Mouse (Mus musculus): ENCODE results near the gene Clasp1. TPM values are rescaled to one million over a fixed set of nuclear protein-coding genes. Genes with fewer than 3 reads are reported as not detected.

The Clasp1 gene
- polyA plus RNA-seq, 1 experiment from 2014 or later: 134 TPM

DNA sequence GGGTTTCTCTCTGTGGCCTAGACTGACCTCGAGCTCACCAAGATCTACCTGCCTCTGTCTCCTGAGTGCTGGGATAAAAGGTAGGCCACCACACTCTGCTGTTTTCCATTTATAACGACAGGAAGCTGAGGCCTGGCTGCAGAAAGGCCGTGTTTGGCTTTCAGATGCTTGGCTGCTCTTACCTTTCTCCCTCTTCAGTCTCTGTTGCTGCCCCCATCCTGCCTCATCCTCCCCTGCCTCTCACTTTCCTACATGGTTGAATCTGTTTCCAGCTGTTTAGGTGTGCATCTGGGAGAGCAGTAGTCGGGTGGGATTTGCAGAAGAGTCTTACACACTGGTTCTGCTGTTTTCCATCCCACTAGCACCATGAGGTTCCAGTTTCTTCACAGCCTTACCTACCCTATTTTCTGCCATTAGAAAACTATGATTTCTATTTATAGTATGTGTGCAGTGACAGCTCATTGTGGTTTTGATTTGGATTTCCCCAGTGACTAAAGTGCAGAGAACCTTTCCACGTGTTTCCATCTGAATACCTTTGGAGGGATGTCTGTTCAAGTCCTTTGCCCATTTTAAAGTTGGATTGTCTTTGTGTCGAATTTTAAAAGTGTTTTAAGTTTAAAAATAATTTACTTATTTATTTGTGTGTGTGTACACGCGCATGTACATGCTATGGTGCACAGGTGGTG lies 10.9 kb downstream of the Clasp1 start:
- H3K36me3 ChIP-seq (ENCODE audit: control insufficient read depth, insufficient read depth, low read length): no peaks in the 10 kb centered on the region
- H3K9me3 ChIP-seq (ENCODE audit: control insufficient read depth, low read length): no peaks in the 10 kb centered on the region
- H3K27ac ChIP-seq (ENCODE audit: low read depth, low read length): no peak overlapping the region
- no peak for DNase-seq (ENCODE audit: low spot score)
- H3K4me2 ChIP-seq (replicated peaks; ENCODE audit: low read depth, low read length): no peak overlapping the region
- no peak overlapping the region for H3K4me3 ChIP-seq (ENCODE audit: low read depth, low read length)
- H3K27me3 ChIP-seq (ENCODE audit: control insufficient read depth, insufficient read depth, low read length): no peaks in the 10 kb centered on the region
- WGBS: 91% methylated on average over 8 of the region's 8 CpGs
- no peak for ATAC-seq (ENCODE audit: low FRiP score)
- no peak overlapping the region for H3K9ac ChIP-seq (ENCODE audit: low read depth, low read length)
- no peaks in the 10 kb centered on the region for H3K4me1 ChIP-seq (replicated peaks; ENCODE audit: control insufficient read depth, insufficient read depth, low read length)

DNA sequence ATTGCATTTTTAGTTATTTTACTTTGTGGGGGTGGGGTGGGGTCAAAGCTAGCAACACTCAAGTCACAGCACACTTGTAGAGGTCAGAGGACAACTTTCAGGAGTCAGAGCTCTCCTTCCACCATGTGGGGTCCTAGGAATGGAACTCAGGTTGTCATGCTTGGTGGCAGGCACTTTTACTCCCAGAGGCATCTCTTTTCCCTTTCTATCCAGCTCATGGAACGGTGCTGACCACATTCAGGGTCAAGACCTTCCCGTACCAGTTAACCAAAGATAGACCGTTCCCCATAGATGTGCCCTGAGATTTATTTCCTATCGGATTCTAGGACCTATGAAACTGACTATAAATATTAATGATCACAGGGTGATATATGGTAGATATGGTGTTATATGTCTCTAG lies 13.1 kb downstream of the Clasp1 start:
- Histone ChIP-seq H3K36me3 (ENCODE audit: control insufficient read depth, insufficient read depth, low read length) (no peaks in the 10 kb centered on the region), H3K27me3 (ENCODE audit: control insufficient read depth, insufficient read depth, low read length) (no peaks in the 10 kb centered on the region), H3K4me2 (replicated peaks; ENCODE audit: low read depth, low read length) (no peak overlapping the region), H3K4me1 (replicated peaks; ENCODE audit: control insufficient read depth, insufficient read depth, low read length) (no peaks in the 10 kb centered on the region), H3K27ac (ENCODE audit: low read depth, low read length) (no peak overlapping the region), H3K9me3 (ENCODE audit: control insufficient read depth, low read length) (no peaks in the 10 kb centered on the region), H3K9ac (ENCODE audit: low read depth, low read length) (no peak overlapping the region), H3K4me3 (ENCODE audit: low read depth, low read length) (no peak overlapping the region)
- DNase-seq (ENCODE audit: low spot score) (no peak), ATAC-seq (ENCODE audit: low FRiP score) (no peak)
- WGBS: 83% methylated on average over 4 of the region's 4 CpGs

DNA sequence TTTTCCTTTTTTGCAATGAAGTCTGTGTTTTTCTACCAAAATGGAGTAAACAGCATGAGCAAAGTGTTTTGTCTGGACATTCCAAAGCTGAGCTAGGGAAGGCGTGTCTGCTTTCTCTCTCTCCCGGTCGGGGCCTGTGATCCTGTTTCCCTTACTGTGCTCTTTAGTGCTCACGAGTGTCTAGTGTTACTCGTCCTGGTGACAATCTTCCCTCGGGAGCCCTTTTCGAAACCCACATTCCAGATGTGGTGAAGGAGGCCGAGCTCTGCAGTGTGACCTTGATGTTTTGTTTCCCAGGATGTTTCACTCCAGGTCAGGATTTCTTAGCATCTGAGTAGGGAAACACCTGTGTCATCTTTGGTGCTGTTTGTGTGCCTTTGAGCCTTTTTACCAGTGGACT lies 13.7 kb downstream of the Clasp1 start:
- Histone ChIP-seq H3K9ac (ENCODE audit: low read depth, low read length) (no peak overlapping the region), H3K36me3 (ENCODE audit: control insufficient read depth, insufficient read depth, low read length) (no peaks in the 10 kb centered on the region), H3K27ac (ENCODE audit: low read depth, low read length) (no peak overlapping the region), H3K9me3 (ENCODE audit: control insufficient read depth, low read length) (no peaks in the 10 kb centered on the region), H3K4me2 (replicated peaks; ENCODE audit: low read depth, low read length) (no peak overlapping the region), H3K4me3 (ENCODE audit: low read depth, low read length) (no peak overlapping the region), H3K27me3 (ENCODE audit: control insufficient read depth, insufficient read depth, low read length) (no peaks in the 10 kb centered on the region), H3K4me1 (replicated peaks; ENCODE audit: control insufficient read depth, insufficient read depth, low read length) (no peaks in the 10 kb centered on the region)
- 66% methylated on average over 8 of the region's 8 CpGs for WGBS
- no peak for ATAC-seq (ENCODE audit: low FRiP score)
- no peak for DNase-seq (ENCODE audit: low spot score)

DNA sequence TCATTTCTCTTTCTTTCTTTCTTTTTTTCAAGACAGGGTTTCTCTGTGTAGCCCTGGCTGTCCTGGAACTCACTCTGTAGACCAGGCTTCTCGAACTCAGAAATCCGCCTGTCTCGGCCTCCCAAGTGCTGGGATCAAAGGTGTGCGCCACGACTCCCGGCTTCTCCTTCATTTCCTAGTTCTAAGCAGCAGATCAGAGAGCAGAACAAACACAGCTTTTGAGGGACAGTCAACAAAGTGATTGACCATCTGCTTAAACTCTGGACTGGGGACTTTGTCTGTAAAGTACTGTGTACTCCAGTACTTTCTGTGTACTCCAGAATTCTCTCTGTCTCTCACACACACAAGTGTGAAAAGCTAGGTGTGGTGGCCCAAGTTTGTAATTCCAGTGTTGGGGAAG lies 14.1 kb downstream of the Clasp1 start:
- ATAC-seq (ENCODE audit: low FRiP score) (no peak), DNase-seq (ENCODE audit: low spot score) (no peak)
- H3K36me3 ChIP-seq (ENCODE audit: control insufficient read depth, insufficient read depth, low read length): no peaks in the 10 kb centered on the region
- no peak overlapping the region for H3K9ac ChIP-seq (ENCODE audit: low read depth, low read length)
- no peaks in the 10 kb centered on the region for H3K9me3 ChIP-seq (ENCODE audit: control insufficient read depth, low read length)
- no peak overlapping the region for H3K4me2 ChIP-seq (replicated peaks; ENCODE audit: low read depth, low read length)
- no peaks in the 10 kb centered on the region for H3K27me3 ChIP-seq (ENCODE audit: control insufficient read depth, insufficient read depth, low read length)
- H3K4me1 ChIP-seq (replicated peaks; ENCODE audit: control insufficient read depth, insufficient read depth, low read length): no peaks in the 10 kb centered on the region
- H3K27ac ChIP-seq (ENCODE audit: low read depth, low read length): no peak overlapping the region
- no peak overlapping the region for H3K4me3 ChIP-seq (ENCODE audit: low read depth, low read length)
- WGBS: 86% methylated on average over 6 of the region's 6 CpGs

DNA sequence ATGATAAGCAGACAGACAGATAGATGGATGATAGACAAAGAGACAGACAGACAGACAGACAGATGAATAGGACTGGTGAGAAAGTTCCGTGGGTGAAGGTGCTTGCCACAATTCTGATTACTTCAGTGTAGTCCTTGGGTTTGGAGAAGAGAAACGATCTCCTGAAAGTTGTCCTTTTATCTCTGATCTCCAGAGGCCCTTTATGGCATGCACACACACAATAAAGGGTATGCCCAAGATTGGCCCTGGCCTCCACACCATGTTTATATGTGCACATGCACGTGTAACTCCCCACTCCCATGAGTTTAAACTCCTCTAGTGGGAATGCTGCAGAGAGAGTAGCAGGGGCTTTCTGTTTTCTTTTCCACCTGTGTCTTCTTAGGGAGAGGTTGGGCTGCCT lies 14.6 kb downstream of the Clasp1 start:
- no peak for DNase-seq (ENCODE audit: low spot score)
- H3K27ac ChIP-seq (ENCODE audit: low read depth, low read length): no peak overlapping the region

DNA sequence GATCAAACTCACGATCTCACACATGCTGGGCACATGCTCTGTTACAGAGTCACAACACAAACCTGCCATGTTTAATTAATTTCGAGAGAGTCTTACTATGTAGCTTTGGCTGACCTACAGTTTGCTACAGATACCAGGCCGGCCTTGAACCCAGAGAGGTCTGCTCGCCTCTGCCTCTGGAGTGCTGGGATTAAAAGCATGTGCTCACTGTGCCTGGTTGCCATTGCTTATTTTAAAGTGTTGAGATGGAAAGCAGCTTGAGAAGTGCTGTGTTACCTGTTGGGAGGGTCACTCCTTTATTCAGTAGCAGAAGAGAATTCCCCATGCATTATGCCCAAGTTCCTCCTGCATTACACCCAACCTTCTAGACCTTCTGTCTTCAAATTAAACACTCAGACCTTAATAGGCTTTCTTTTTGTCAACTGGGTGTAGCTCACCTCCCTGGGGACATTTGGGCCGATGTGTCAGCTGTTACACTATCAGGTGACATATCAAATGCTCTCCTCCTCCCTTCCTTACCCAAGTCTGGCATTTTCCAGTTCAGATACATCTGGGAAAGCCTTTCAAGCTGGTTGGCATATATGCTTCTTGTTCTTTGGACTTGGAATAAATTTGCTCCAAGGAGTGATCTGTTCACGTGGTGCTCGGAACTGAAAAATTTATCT lies 18.9 kb downstream of the Clasp1 start:
- Histone ChIP-seq H3K9me3 (ENCODE audit: control insufficient read depth, low read length) (no peaks in the 10 kb centered on the region), H3K4me1 (replicated peaks; ENCODE audit: control insufficient read depth, insufficient read depth, low read length) (no peaks in the 10 kb centered on the region), H3K4me2 (replicated peaks; ENCODE audit: low read depth, low read length) (no peak overlapping the region), H3K36me3 (ENCODE audit: control insufficient read depth, insufficient read depth, low read length) (no peaks in the 10 kb centered on the region), H3K4me3 (ENCODE audit: low read depth, low read length) (no peak overlapping the region), H3K9ac (ENCODE audit: low read depth, low read length) (no peak overlapping the region), H3K27me3 (ENCODE audit: control insufficient read depth, insufficient read depth, low read length) (no peaks in the 10 kb centered on the region), H3K27ac (ENCODE audit: low read depth, low read length) (no peak overlapping the region)
- 88% methylated on average over 7 of the region's 7 CpGs for WGBS
- ATAC-seq (ENCODE audit: low FRiP score): no peak
- no peak for DNase-seq (ENCODE audit: low spot score)

More for the DNA sequence above, 14.6 kb downstream of the Clasp1 start:
- Histone ChIP-seq H3K4me1 (replicated peaks; ENCODE audit: control insufficient read depth, insufficient read depth, low read length) (no peaks in the 10 kb centered on the region), H3K4me2 (replicated peaks; ENCODE audit: low read depth, low read length) (no peak overlapping the region), H3K9ac (ENCODE audit: low read depth, low read length) (no peak overlapping the region), H3K4me3 (ENCODE audit: low read depth, low read length) (no peak overlapping the region), H3K27me3 (ENCODE audit: control insufficient read depth, insufficient read depth, low read length) (no peaks in the 10 kb centered on the region), H3K9me3 (ENCODE audit: control insufficient read depth, low read length) (no peaks in the 10 kb centered on the region), H3K36me3 (ENCODE audit: control insufficient read depth, insufficient read depth, low read length) (no peaks in the 10 kb centered on the region)
- no peak for ATAC-seq (ENCODE audit: low FRiP score)
- WGBS: 86% methylated on average over 3 of the region's 3 CpGs

DNA sequence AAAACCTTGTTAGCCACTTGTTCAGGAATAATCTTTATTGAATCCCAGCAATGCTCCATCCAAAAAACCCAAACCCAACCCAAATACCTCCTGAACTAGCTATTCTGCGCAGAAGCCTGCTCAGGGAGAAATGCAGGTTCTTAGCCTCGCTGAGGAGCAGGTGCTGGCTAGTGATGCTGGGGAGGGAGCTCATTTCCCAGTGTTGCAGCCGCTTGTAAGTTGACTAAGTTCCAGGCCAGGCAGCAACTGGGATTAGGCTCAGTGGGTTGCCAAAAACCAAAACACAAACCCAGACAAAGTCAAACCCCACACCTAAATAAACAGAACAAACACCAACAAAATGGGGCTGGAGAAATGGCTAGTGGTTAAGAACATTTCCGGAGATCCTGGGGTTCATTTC lies 20.4 kb downstream of the Clasp1 start:
- WGBS: 84% methylated on average over 4 of the region's 4 CpGs

DNA sequence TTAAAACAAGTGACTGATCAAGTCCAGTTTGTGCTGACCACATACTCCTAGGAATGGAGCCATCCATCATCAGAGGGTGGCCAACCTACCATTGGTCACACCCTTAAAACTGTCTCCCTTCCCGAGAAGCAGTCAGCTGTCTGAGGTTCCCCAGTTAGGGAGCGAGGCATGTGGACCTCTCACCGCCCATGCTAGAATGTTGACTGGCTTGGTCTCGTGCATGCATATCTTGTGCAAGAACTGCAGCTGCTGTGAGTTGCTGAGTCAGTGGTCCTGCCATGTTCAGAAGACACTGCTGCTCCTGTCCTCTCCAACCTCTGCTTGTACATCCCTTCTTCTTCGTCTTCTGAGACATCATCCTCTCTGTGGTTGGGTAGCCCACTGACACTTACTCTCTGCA lies 22.0 kb downstream of the Clasp1 start:
- Histone ChIP-seq H3K9ac (ENCODE audit: low read depth, low read length) (no peak overlapping the region), H3K27me3 (ENCODE audit: control insufficient read depth, insufficient read depth, low read length) (no peaks in the 10 kb centered on the region), H3K4me1 (replicated peaks; ENCODE audit: control insufficient read depth, insufficient read depth, low read length) (no peaks in the 10 kb centered on the region), H3K4me3 (ENCODE audit: low read depth, low read length) (no peak overlapping the region), H3K27ac (ENCODE audit: low read depth, low read length) (no peak overlapping the region), H3K36me3 (ENCODE audit: control insufficient read depth, insufficient read depth, low read length) (no peaks in the 10 kb centered on the region), H3K4me2 (replicated peaks; ENCODE audit: low read depth, low read length) (no peak overlapping the region), H3K9me3 (ENCODE audit: control insufficient read depth, low read length) (no peaks in the 10 kb centered on the region)
- DNase-seq (ENCODE audit: low spot score) (no peak), ATAC-seq (ENCODE audit: low FRiP score) (no peak)
- WGBS: 87% methylated on average over 5 of the region's 5 CpGs

More for the DNA sequence above, 20.4 kb downstream of the Clasp1 start:
- H3K27ac ChIP-seq (ENCODE audit: low read depth, low read length): no peak overlapping the region
- DNase-seq (ENCODE audit: low spot score): no peak
- H3K4me3 ChIP-seq (ENCODE audit: low read depth, low read length): no peak overlapping the region
- no peaks in the 10 kb centered on the region for H3K27me3 ChIP-seq (ENCODE audit: control insufficient read depth, insufficient read depth, low read length)
- no peaks in the 10 kb centered on the region for H3K9me3 ChIP-seq (ENCODE audit: control insufficient read depth, low read length)
- no peak overlapping the region for H3K4me2 ChIP-seq (replicated peaks; ENCODE audit: low read depth, low read length)
- no peak for ATAC-seq (ENCODE audit: low FRiP score)
- no peak overlapping the region for H3K9ac ChIP-seq (ENCODE audit: low read depth, low read length)
- H3K4me1 ChIP-seq (replicated peaks; ENCODE audit: control insufficient read depth, insufficient read depth, low read length): no peaks in the 10 kb centered on the region
- no peaks in the 10 kb centered on the region for H3K36me3 ChIP-seq (ENCODE audit: control insufficient read depth, insufficient read depth, low read length)

DNA sequence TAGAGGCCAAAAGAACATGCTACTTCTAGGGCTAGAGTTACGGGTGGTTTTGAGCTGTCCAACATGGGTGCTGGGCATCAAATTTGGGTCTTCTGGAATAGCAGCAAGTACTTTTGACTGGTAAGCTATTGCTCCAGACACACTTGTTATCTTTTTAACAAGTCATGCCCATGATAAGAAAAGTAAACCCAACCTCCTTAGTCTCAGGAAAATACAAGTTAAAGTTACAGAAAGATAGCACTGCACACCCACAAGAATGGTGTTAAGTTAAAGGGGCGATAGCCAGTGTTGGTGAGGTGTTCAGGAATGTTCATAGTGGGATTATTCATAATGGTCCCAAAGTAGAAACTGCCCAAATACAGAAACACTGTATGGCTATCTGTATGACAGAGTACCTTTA lies 24.3 kb downstream of the Clasp1 start:
- H3K27me3 ChIP-seq (ENCODE audit: control insufficient read depth, insufficient read depth, low read length): no peaks in the 10 kb centered on the region
- H3K4me2 ChIP-seq (replicated peaks; ENCODE audit: low read depth, low read length): no peak overlapping the region
- no peaks in the 10 kb centered on the region for H3K4me1 ChIP-seq (replicated peaks; ENCODE audit: control insufficient read depth, insufficient read depth, low read length)
- H3K36me3 ChIP-seq (ENCODE audit: control insufficient read depth, insufficient read depth, low read length): no peaks in the 10 kb centered on the region
- no peaks in the 10 kb centered on the region for H3K9me3 ChIP-seq (ENCODE audit: control insufficient read depth, low read length)
- ATAC-seq (ENCODE audit: low FRiP score): no peak
- H3K27ac ChIP-seq (ENCODE audit: low read depth, low read length): no peak overlapping the region
- H3K9ac ChIP-seq (ENCODE audit: low read depth, low read length): no peak overlapping the region
- DNase-seq (ENCODE audit: low spot score): no peak
- H3K4me3 ChIP-seq (ENCODE audit: low read depth, low read length): no peak overlapping the region
- WGBS: 94% methylated on average over 2 of the region's 2 CpGs
